Mouse (Mus musculus) liver, embryonic 13.5 days (tissue): ENCODE measurements around the gene 9830107B12Rik. TPM values are rescaled to one million over a fixed set of nuclear protein-coding genes. Genes with fewer than 3 reads are reported as not detected.
"Not testable (repeated sequence)": the region's sequence is repeated elsewhere in the genome, so short reads cannot be mapped to it uniquely, and the experiment has no call there.

Experiments used
- ATAC-seq: fragments of 200-750 bp; cut with Nextera tagmentation; 2 replicates; pipeline ENCODE4 v1.8.0; 2017; ENCODE audit warnings: low read depth, mild to moderate bottlenecking, moderate number of reproducible peaks, moderate library complexity
- DNase-seq: peaks from one replicate; pipeline ENCODE4 v3.0.0; 2022
- H3K27ac ChIP-seq: fragments of 300-500 bp; sonication (generic); 2 replicates; pipeline ENCODE4 v1.5.1; 2015; ENCODE audit warnings: moderate library complexity, mild to moderate bottlenecking, inconsistent platforms
- H3K27me3 ChIP-seq: fragments of 300-500 bp; sonication (generic); 2 replicates; pipeline ENCODE4 v1.6.1; 2015; ENCODE audit warnings: mild to moderate bottlenecking, inconsistent platforms
- H3K36me3 ChIP-seq: fragments of 300-500 bp; sonication (generic); 2 replicates; pipeline ENCODE4 v1.6.1; 2015; ENCODE audit warnings: mild to moderate bottlenecking, inconsistent platforms
- H3K4me1 ChIP-seq: fragments of 300-500 bp; sonication (generic); replicated peaks from 2 replicates; pipeline ENCODE4 v1.6.1; 2015; ENCODE audit warnings: inconsistent platforms
- H3K4me2 ChIP-seq: fragments of 300-500 bp; sonication (generic); 2 replicates; pipeline ENCODE4 v1.6.1; 2015; ENCODE audit warnings: inconsistent platforms, mild to moderate bottlenecking, moderate library complexity
- H3K4me3 ChIP-seq: fragments of 300-500 bp; sonication (generic); replicated peaks from 2 replicates; pipeline ENCODE4 v1.5.1; 2015; ENCODE audit warnings: mild to moderate bottlenecking, inconsistent platforms
- H3K9ac ChIP-seq: fragments of 300-500 bp; sonication (generic); 2 replicates; pipeline ENCODE4 v1.6.1; 2015; ENCODE audit warnings: mild to moderate bottlenecking, inconsistent platforms
- H3K9me3 ChIP-seq: fragments of 300-500 bp; sonication (generic); replicated peaks from 2 replicates; pipeline ENCODE4 v1.6.1; 2016; ENCODE audit warnings: inconsistent platforms
- whole genome bisulfite sequencing: fragments of 180-500 bp; shearing (Covaris S2); methylation state at CpG from one replicate; pipeline ENCODE4 v1.1.7; 2015; ENCODE audit not compliant: insufficient replicate concordance; 5-methylcytosine and 5-hydroxymethylcytosine counted together
- polyA plus RNA-seq: library from polyadenylated mRNA; unstranded; fragments of >200 nt; fragmentation: Nextera tagmentation; extraction: Ambion mirVana; gene quantifications from 2 replicates; pipeline ENCODE4 v1.2.1, GENCODE M21; 2015

The 9830107B12Rik gene
- 0.15 and 0.17 TPM in 2 replicates for polyA plus RNA-seq

GRCm38 (mm10) chr17:48146120-48146519 lies at the start of gene 9830107B12Rik:
TSS of gene 9830107B12Rik (minus strand) at chr17:48146268.
- 47% methylated on average over 3 of the region's 3 CpGs for WGBS
- H3K4me2 ChIP-seq = no peak within 1 kb of the TSS
- no peaks in the 10 kb centered on the region for H3K27me3 ChIP-seq
- H3K4me1 ChIP-seq = no peaks in the 10 kb centered on the region
- H3K36me3 ChIP-seq = no peaks in the 10 kb centered on the region
- no peak within 1 kb of the TSS for H3K4me3 ChIP-seq
- no peak within 1 kb of the TSS; the same call in 1 of the 2 replicates for H3K27ac ChIP-seq
- no peak for ATAC-seq
- DNase-seq = no peak
- no peak within 1 kb of the TSS for H3K9ac ChIP-seq
- no peaks in the 10 kb centered on the region for H3K9me3 ChIP-seq

DNA sequence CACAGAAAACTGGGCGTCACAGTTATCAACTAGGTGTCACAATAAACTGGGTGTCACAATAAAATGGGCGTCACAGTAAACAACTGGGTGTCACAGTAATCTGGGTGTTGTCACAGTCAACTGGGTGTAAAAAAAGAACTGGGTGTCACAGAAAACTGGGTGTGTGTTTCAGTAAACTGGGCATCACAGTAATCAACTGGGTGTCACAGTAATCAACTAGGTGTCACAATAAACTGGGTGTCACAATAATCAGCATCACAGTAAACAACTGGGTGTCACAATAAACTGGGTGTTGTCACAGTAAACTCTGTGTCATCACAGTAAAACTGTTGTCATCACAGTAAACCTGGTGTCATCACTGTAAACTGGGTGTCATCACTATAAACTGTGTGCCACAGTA lies 46.3 kb upstream of the 9830107B12Rik start:
- ATAC-seq (no peak), DNase-seq (no peak)
- H3K4me2 ChIP-seq = no peak overlapping the region
- no peaks in the 10 kb centered on the region for H3K4me1 ChIP-seq
- H3K4me3 ChIP-seq = no peak overlapping the region
- H3K36me3 ChIP-seq = no peaks in the 10 kb centered on the region
- WGBS = 46% methylated on average over 2 of the region's 2 CpGs
- no peak overlapping the region for H3K9ac ChIP-seq
- H3K27ac ChIP-seq = no peak overlapping the region
- H3K9me3 ChIP-seq = no peaks in the 10 kb centered on the region
- no peaks in the 10 kb centered on the region for H3K27me3 ChIP-seq

DNA sequence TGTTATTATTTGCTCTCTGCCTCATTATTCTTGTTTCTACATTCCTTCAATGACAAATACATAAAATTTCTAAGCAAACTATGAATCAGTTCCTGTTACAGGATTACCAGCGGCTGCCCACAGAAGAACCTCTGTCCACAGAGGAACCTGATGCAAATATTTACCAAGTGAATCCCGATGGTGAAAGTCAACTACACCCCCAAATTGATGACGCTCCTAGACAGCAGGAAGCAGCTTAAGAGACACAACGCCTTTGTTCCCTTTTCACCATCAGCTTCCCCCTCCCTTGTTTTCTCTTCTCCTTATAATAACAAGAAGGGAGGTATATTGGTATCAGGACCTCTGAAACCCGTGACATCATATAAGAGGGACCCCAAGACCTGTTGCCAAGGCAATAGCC lies 39.2 kb upstream of the 9830107B12Rik start:
- H3K4me2 ChIP-seq = no peak overlapping the region
- WGBS = 25% methylated on average over 5 of the region's 5 CpGs
- H3K27ac ChIP-seq = no peak overlapping the region
- no peaks in the 10 kb centered on the region for H3K36me3 ChIP-seq
- no peak overlapping the region for H3K9ac ChIP-seq
- H3K4me3 ChIP-seq = no peak overlapping the region
- DNase-seq = no peak
- no peaks in the 10 kb centered on the region for H3K4me1 ChIP-seq
- ATAC-seq = no peak
- no peaks in the 10 kb centered on the region for H3K9me3 ChIP-seq
- H3K27me3 ChIP-seq = no peaks in the 10 kb centered on the region

DNA sequence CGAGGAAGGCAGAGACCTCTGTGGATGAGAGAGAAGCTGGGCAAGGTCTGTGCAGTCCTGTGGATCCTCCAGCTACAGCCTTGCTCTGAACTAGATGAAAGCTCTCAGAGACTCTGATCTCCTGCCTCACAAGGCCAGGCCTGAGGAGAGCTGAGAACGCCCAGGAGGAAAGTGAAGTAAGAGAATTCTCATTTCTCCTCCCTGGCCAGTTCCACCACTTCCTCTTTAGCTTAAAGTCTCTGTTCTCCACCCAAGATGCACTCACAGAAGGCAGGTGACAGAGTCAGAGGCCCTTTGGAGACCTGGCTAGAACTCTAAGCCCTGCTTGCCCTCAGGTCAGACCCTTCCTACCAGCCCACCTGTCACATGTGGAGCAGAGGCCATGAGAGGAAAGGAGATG lies 21.0 kb upstream of the 9830107B12Rik start, which contains the start of gene A530064D06Rik:
A530064D06Rik (minus strand) TSS at position 173 of the 400 bp plus-strand sequence.
- ATAC-seq, H3K27me3 ChIP-seq: not testable (repeated sequence)

DNA sequence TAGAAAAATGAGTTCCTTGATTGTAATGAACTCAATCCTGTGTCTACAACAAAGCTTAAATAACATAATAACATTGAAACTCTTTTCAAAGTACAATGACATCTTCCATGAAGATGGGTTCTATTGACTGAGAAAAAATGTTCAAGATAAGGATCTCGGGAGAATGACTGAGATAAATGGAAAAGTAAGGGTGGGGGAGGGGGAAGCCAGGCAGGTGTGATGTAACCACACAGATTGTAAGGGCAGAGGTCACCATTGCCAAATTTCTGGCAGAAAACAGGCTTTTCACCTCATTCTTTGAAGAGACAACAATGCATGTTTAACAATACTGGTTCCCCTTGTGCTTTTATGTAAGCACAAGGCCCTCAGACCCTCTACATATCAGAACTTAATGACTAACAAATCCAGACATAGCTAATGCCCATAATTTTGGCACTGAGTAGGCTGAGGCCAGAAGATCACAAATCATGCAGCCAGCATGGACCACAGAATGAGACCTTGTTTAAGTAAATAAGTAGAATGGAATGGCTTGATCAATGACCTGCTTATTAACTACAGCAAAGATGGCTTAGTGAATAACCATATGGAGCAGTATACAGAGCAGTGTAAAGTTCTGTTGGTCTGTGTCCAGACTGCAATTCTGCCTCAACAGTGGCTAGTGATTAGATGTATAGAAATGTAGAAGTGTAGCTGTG lies 11.5 kb upstream of the 9830107B12Rik start:
- Histone ChIP-seq H3K27ac (no peak overlapping the region), H3K27me3 (no peaks in the 10 kb centered on the region), H3K4me2 (no peak overlapping the region), H3K9me3 (no peaks in the 10 kb centered on the region; the same call in 1 of the 2 replicates), H3K36me3 (no peaks in the 10 kb centered on the region), H3K9ac (no peak overlapping the region), H3K4me3 (no peak overlapping the region), H3K4me1 (no peaks in the 10 kb centered on the region)
- ATAC-seq (no peak), DNase-seq (no peak)
- 19% methylated on average over 1 of the region's 1 CpGs for WGBS

More for the DNA sequence above, 21.0 kb upstream of the 9830107B12Rik start, which contains the start of gene A530064D06Rik:
- H3K4me1 ChIP-seq, H3K36me3 ChIP-seq, H3K4me3 ChIP-seq, H3K4me2 ChIP-seq, H3K27ac ChIP-seq, H3K9me3 ChIP-seq, H3K9ac ChIP-seq, DNase-seq: not testable (repeated sequence)
- 30% methylated on average over 2 of the region's 2 CpGs for WGBS

GRCm38 (mm10) chr17:48132810-48133209 lies 13.3 kb downstream of the 9830107B12Rik start:
- H3K4me2 ChIP-seq = no peak overlapping the region
- H3K4me1 ChIP-seq = no peaks in the 10 kb centered on the region
- H3K36me3 ChIP-seq = no peaks in the 10 kb centered on the region
- DNase-seq (no peak), ATAC-seq (no peak)
- no peak overlapping the region for H3K27ac ChIP-seq
- H3K9ac ChIP-seq = no peak overlapping the region
- H3K27me3 ChIP-seq = no peaks in the 10 kb centered on the region
- WGBS = 67% methylated on average over 2 of the region's 2 CpGs
- no peak overlapping the region for H3K4me3 ChIP-seq
- no peaks in the 10 kb centered on the region for H3K9me3 ChIP-seq

DNA sequence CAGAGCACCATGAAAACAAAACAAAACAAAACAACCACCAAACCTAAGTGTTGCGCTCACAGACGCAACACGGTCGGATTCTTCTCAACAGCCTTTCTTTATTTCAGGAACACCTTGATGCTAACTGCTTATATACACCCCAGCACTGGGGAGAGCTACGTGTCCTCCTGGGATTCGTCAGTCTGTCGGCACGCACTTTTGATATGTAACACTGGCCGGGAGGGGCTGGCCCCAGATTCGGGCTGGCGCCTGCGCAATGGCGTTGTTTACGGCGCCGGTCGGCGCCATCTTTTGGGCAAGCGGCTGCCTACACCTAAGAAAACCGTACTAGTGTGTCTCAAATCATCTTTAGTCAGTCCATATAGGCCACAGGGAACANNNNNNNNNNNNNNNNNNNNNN lies 25.6 kb downstream of the 9830107B12Rik start:
- H3K4me1 ChIP-seq = no peaks in the 10 kb centered on the region
- no peak for DNase-seq
- H3K9me3 ChIP-seq = no peaks in the 10 kb centered on the region
- H3K4me2 ChIP-seq = no peak overlapping the region
- no peaks in the 10 kb centered on the region for H3K27me3 ChIP-seq
- H3K27ac ChIP-seq = no peak overlapping the region
- ATAC-seq = no peak
- no peak overlapping the region for H3K9ac ChIP-seq
- H3K4me3 ChIP-seq = no peak overlapping the region
- no peaks in the 10 kb centered on the region for H3K36me3 ChIP-seq
- 83% methylated on average over 20 of the region's 20 CpGs for WGBS

GRCm38 (mm10) chr17:48119656-48120055 lies 26.4 kb downstream of the 9830107B12Rik start:
- DNase-seq = peak; percentile 56
- Histone ChIP-seq H3K36me3 (no peaks in the 10 kb centered on the region), H3K4me2 (no peak overlapping the region), H3K27me3 (no peaks in the 10 kb centered on the region), H3K4me1 (no peaks in the 10 kb centered on the region), H3K9ac (no peak overlapping the region), H3K9me3 (no peaks in the 10 kb centered on the region), H3K4me3 (no peak overlapping the region), H3K27ac (no peak overlapping the region)
- no peak for ATAC-seq
- 12% methylated on average over 3 of the region's 3 CpGs for WGBS

GRCm38 (mm10) chr17:48118570-48118969 lies 27.5 kb downstream of the 9830107B12Rik start:
- Histone ChIP-seq H3K36me3 (no peaks in the 10 kb centered on the region), H3K9ac (no peak overlapping the region), H3K9me3 (peaks cover 2% of the 10 kb centered on the region; the same call in 1 of the 2 replicates), H3K4me2 (no peak overlapping the region), H3K27ac (no peak overlapping the region), H3K4me3 (no peak overlapping the region), H3K4me1 (no peaks in the 10 kb centered on the region), H3K27me3 (no peaks in the 10 kb centered on the region)
- DNase-seq (no peak), ATAC-seq (no peak)
- 6% methylated on average over 1 of the region's 1 CpGs for WGBS

DNA sequence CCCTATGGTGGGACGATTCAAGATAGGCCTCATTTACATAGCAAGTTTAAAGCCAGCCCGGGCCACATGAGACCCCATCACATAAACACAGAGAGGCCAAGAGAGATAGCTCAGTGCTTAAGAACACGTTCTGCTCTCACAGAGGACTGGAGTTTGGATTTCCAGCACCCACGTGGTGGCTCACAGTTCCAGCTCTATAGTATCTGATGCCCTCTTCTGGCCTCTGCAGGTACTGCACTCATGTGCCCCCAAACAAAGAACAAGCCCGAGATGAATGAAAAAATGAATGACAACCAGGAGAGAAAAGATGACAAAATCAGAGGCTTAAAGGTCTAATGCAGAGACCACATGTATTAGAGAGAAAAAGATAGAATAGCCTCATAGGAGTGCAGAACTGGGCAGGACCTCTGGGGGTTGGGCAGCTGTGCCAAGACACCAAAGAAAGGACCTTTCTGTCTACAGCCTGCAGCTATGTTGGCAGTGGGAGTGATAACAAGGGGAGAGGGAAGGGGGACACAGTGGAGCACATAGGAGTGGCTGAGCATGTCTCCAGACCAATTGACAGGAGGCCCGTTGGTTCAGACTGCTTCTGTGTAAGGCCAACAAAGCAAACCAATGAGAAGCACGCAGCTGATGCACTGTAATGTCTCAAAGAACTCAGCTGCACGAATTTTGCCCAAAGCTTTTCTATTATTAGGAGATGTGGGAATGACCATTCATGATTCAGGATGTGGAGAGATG lies 35.4 kb downstream of the 9830107B12Rik start:
- Histone ChIP-seq H3K27ac (no peak overlapping the region), H3K36me3 (no peaks in the 10 kb centered on the region), H3K27me3 (no peaks in the 10 kb centered on the region), H3K4me2 (no peak overlapping the region), H3K9ac (no peak overlapping the region), H3K9me3 (peaks cover 5% of the 10 kb centered on the region), H3K4me1 (no peaks in the 10 kb centered on the region), H3K4me3 (no peak overlapping the region)
- WGBS = 34% methylated on average over 8 of the region's 8 CpGs
- DNase-seq (peak; percentile 25), ATAC-seq (no peak)

DNA sequence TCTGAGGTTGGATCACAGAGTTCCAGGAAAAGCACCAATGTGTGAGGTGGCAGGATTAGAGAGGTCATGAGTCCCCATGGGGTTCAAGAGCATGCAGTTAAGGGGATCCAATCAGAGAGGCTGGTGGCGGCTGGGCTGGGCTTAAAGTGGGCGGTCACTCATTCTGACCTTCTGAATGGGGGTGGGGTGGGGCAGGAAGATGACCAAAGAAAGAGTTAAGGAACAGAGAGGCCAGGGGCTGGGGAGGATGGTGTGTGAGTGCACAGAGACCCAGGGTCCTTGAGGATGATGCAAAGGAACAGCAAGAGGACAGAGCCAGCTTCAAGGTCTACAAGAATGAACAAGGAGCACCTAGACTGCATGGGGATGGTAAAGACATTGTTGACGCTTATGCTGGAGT lies 37.5 kb downstream of the 9830107B12Rik start:
- Histone ChIP-seq H3K9me3 (peaks cover 3% of the 10 kb centered on the region), H3K4me1 (no peaks in the 10 kb centered on the region), H3K4me2 (no peak overlapping the region), H3K27ac (no peak overlapping the region), H3K9ac (no peak overlapping the region), H3K4me3 (no peak overlapping the region), H3K36me3 (no peaks in the 10 kb centered on the region), H3K27me3 (no peaks in the 10 kb centered on the region)
- ATAC-seq = no peak
- WGBS = 68% methylated on average over 3 of the region's 3 CpGs
- no peak for DNase-seq
